Mouse (Mus musculus) stomach, postnatal 0 days (tissue): ENCODE data around the gene Pm20d1.

Experiments used
- CTCF ChIP-seq: IDR thresholded peaks from 2 replicates; pipeline ENCODE4 v1.5.1; 2016; ENCODE audit warnings: antibody characterized with exemption, low read depth, mild to moderate bottlenecking, moderate library complexity
- EP300 ChIP-seq: optimal IDR thresholded peaks from 2 replicates; pipeline ENCODE3; 2016; ENCODE audit warnings: antibody characterized with exemption

GRCm38 (mm10) chr1:131795171-131795570, 2.0 kb upstream of the Pm20d1 start:
- TF ChIP-seq CTCF (no peak), EP300 (no peak)
